ENCODE assay signal across 8 mouse cellular contexts in genomic region chr15:89172276-89172935, GRCm38 (mm10). TPM values are rescaled to one million over a fixed set of nuclear protein-coding genes. Genes with fewer than 3 reads are reported as not detected.
DNase-seq lines count a peak whose midpoint lies in the region; ATAC-seq and TF ChIP-seq lines count a peak whose summit lies in the region.

No protein-coding gene starts in this region.

- in situ Hi-C loops in CH12.LX (cut with MboI; ENCODE audit: low pct_ligation_motif_present, low pct_unique_long_range_greater_than_20kb, low sequenced_read_pairs) = loop anchor here (5.0 kb wide), 1 partner anchor 35 kb away; no protein-coding TSS in a partner anchor

- 46% methylated on average over 17 of the region's 17 CpGs for WGBS in liver, embryonic 11.5 days
- WGBS in stomach, embryonic 15.5 days = 45% methylated on average over 17 of the region's 17 CpGs

- TF ChIP-seq EP300 in CH12.LX (IDR thresholded peaks at IDR 0.05; ENCODE audit: low read length) = no peak

- dilution Hi-C loops in CH12.LX (cut with MboI; ENCODE audit: extremely low pct_ligation_motif_present, extremely low pct_unique_long_range_greater_than_20kb, low sequenced_read_pairs) = no loop called here

- TF ChIP-seq POLR2A in CH12.LX (IDR thresholded peaks at IDR 0.05; ENCODE audit: low read depth, low read length) = no peak

- H3K4me1 ChIP-seq in CH12.LX (ENCODE audit: control insufficient read depth in 1 of 2, insufficient read depth in 2 of 2) = peaks cover 18 to 59% of the 10 kb centered on the region in 2 experiments
- H3K4me1 ChIP-seq in liver, embryonic 11.5 days (replicated peaks; ENCODE audit: control insufficient read depth, insufficient read depth, low read length) = peaks cover 64% of the 10 kb centered on the region
- H3K4me1 ChIP-seq in stomach, embryonic 15.5 days = peaks cover 86% of the 10 kb centered on the region

- peak; percentile 66 for DNase-seq in cerebellum, adult 9-10 months
- no peak for DNase-seq in cerebellum, adult 8-10 months
- no peak for DNase-seq in CH12.LX (ENCODE audit: extremely low read depth)
- no peak for DNase-seq in liver, embryonic 11.5 days (ENCODE audit: low spot score)
- no peak for DNase-seq in urinary bladder, postnatal 25 days (ENCODE audit: low spot score)
- no peak for DNase-seq in frontal cortex, adult 2 months (ENCODE audit: extremely low spot score in 1 of 2, low spot score in 1 of 2)

- H3K4me2 ChIP-seq in CH12.LX (ENCODE audit: insufficient read depth, low read depth, poor library complexity, severe bottlenecking) = peak overlapping the region; percentile 64
- peak overlapping the region; percentile 85 for H3K4me2 ChIP-seq in liver, embryonic 11.5 days
- H3K4me2 ChIP-seq in stomach, embryonic 15.5 days = peak overlapping the region; percentile 99

- peak overlapping the region; percentile 51 to 69 (median 54) for H3K4me3 ChIP-seq in CH12.LX (replicated peaks in 1 of 3; ENCODE audit: low read depth in 2 of 3, low read length in 2 of 3, poor library complexity in 1 of 3)
- H3K4me3 ChIP-seq in liver, embryonic 11.5 days (ENCODE audit: low read depth, low read length) = peak overlapping the region; percentile 62
- peak overlapping the region; percentile 54 for H3K4me3 ChIP-seq in stomach, embryonic 15.5 days (replicated peaks)

- H3K36me3 ChIP-seq in CH12.LX (replicated peaks in 1 of 2; ENCODE audit: control insufficient read depth in 1 of 2, insufficient read depth in 1 of 2, low read length in 1 of 2) = peaks cover 6 to 9% of the 10 kb centered on the region in 2 experiments
- peaks cover 3% of the 10 kb centered on the region; the same call in 1 of the 2 replicates for H3K36me3 ChIP-seq in liver, embryonic 11.5 days (ENCODE audit: control insufficient read depth, insufficient read depth, low read length)
- H3K36me3 ChIP-seq in stomach, embryonic 15.5 days = peaks cover 8% of the 10 kb centered on the region

- H3K9ac ChIP-seq in CH12.LX (ENCODE audit: insufficient read depth, low read depth) = peak overlapping the region; percentile 46
- H3K9ac ChIP-seq in liver, embryonic 11.5 days (ENCODE audit: low read depth, low read length) = peak overlapping the region; percentile 55
- H3K9ac ChIP-seq in stomach, embryonic 15.5 days = no peak overlapping the region

- no peak for TF ChIP-seq RAD21 in CH12.LX (IDR thresholded peaks at IDR 0.05; ENCODE audit: low read depth, low read length)

- peak; percentile 45 for ATAC-seq in granulocyte monocyte progenitor cell, adult 5-6 weeks (replicated peaks; ENCODE audit: poor library complexity, severe bottlenecking)
- no peak for ATAC-seq in liver, embryonic 11.5 days (replicated peaks; ENCODE audit: low FRiP score)
- no peak for ATAC-seq in stomach, embryonic 15.5 days (ENCODE audit: insufficient read depth, low FRiP score, low read depth)

- H3K27me3 ChIP-seq in CH12.LX (replicated peaks) = peaks cover 1% of the 10 kb centered on the region
- H3K27me3 ChIP-seq in liver, embryonic 11.5 days (replicated peaks; ENCODE audit: control insufficient read depth, insufficient read depth, low read length) = peaks cover 25% of the 10 kb centered on the region
- no peaks in the 10 kb centered on the region for H3K27me3 ChIP-seq in stomach, embryonic 15.5 days (replicated peaks)

- H3K9me3 ChIP-seq in CH12.LX (replicated peaks; ENCODE audit: low read length) = no peaks in the 10 kb centered on the region
- no peaks in the 10 kb centered on the region for H3K9me3 ChIP-seq in liver, embryonic 11.5 days (ENCODE audit: control insufficient read depth, low read length)
- no peaks in the 10 kb centered on the region for H3K9me3 ChIP-seq in stomach, embryonic 15.5 days

- H3K79me2 ChIP-seq in CH12.LX (replicated peaks; ENCODE audit: control insufficient read depth, extremely low read depth, insufficient read depth, poor library complexity, severe bottlenecking) = no peaks in the 10 kb centered on the region

- no peak overlapping the region for H3K27ac ChIP-seq in CH12.LX (ENCODE audit: insufficient read depth, low read depth)
- peak overlapping the region; percentile 9; the same call in 1 of the 2 replicates for H3K27ac ChIP-seq in liver, embryonic 11.5 days (ENCODE audit: low read depth, low read length)
- H3K27ac ChIP-seq in stomach, embryonic 15.5 days = peak overlapping the region; percentile 42; the same call in 1 of the 2 replicates

- no peak for TF ChIP-seq CTCF in CH12.LX (conservative IDR thresholded peaks at IDR 0.05 in 1 of 2, IDR thresholded peaks at IDR 0.05 in 1 of 2; ENCODE audit: low read depth in 2 of 2, low read length in 2 of 2)

TF ChIP-seq in CH12.LX, 34 proteins besides CTCF, POLR2A, EP300 and RAD21:
- TF ChIP-seq CHD1 (IDR thresholded peaks at IDR 0.05; ENCODE audit: low read depth, low read length) = no peak
- no peak for TF ChIP-seq GABPA (IDR thresholded peaks at IDR 0.05; ENCODE audit: insufficient replicate concordance, low read depth, low read length)
- no peak for TF ChIP-seq UBTF (IDR thresholded peaks at IDR 0.05; ENCODE audit: low read depth, low read length)
- TF ChIP-seq ZNF384 (IDR thresholded peaks at IDR 0.05; ENCODE audit: low read depth, low read length) = no peak
- TF ChIP-seq JUND (conservative IDR thresholded peaks at IDR 0.05; ENCODE audit: low read depth, low read length) = no peak
- TF ChIP-seq CHD2 (IDR thresholded peaks at IDR 0.05; ENCODE audit: low read length) = no peak
- no peak for TF ChIP-seq HCFC1 (IDR thresholded peaks at IDR 0.05; ENCODE audit: low read depth, low read length)

RNA-seq across cellular contexts. Expression of gene Plxnb2, which starts 8.2 kb away (rescaled TPM):
- total RNA-seq in CH12.LX (2012; rRNA removed) (40.1 and 51.5 TPM in 2 replicates), CH12.LX (2014; rRNA removed) (2.7 and 2.9 TPM in 2 replicates)
- polyA plus RNA-seq in CH12.LX (2012; ENCODE audit: insufficient read length, low read depth) = 4.3 and 4.5 TPM in 2 replicates
- 19.1 and 23.4 TPM in 2 replicates for total RNA-seq in granulocyte monocyte progenitor cell, adult 5-6 weeks (2014; fragmentation: Nextera tagmentation)
- total RNA-seq in granulocyte monocyte progenitor cell, adult 5-6 weeks (2017) = 11.0 and 14.7 TPM in 2 replicates
- 70.5 and 78.3 TPM in 2 replicates for polyA plus RNA-seq in liver, embryonic 11.5 days (2014; fragmentation: Nextera tagmentation; extraction: Ambion mirVana)
- polyA plus RNA-seq in stomach, embryonic 15.5 days (2015; fragmentation: Nextera tagmentation; extraction: Ambion mirVana) = 128 and 129 TPM in 2 replicates
- 65.8 and 72.5 TPM in 2 replicates for polyA plus RNA-seq in frontal cortex, adult 2 months (2012; rRNA removed)

RNA-seq across cellular contexts. Expression of gene Mapk11, which starts 23.0 kb away (rescaled TPM):
- 7.4 and 11.4 TPM in 2 replicates for total RNA-seq in CH12.LX (2012; rRNA removed)
- total RNA-seq in CH12.LX (2014; rRNA removed) = 3.5 and 3.9 TPM in 2 replicates
- 5.2 and 5.3 TPM in 2 replicates for polyA plus RNA-seq in CH12.LX (2012; ENCODE audit: insufficient read length, low read depth)
- total RNA-seq in granulocyte monocyte progenitor cell, adult 5-6 weeks (2014; fragmentation: Nextera tagmentation) = not detected in 2 replicates
- not detected in 2 replicates for total RNA-seq in granulocyte monocyte progenitor cell, adult 5-6 weeks (2017)
- polyA plus RNA-seq in liver, embryonic 11.5 days (2014; fragmentation: Nextera tagmentation; extraction: Ambion mirVana) = 3.3 and 4.4 TPM in 2 replicates
- polyA plus RNA-seq in stomach, embryonic 15.5 days (2015; fragmentation: Nextera tagmentation; extraction: Ambion mirVana) = 5.9 and 6.4 TPM in 2 replicates
- 53.3 and 61.1 TPM in 2 replicates for polyA plus RNA-seq in frontal cortex, adult 2 months (2012; rRNA removed)

RNA-seq across cellular contexts. Expression of gene Dennd6b, which starts 23.9 kb away (rescaled TPM):
- total RNA-seq in CH12.LX (2012; rRNA removed) = 6.6 and 9.0 TPM in 2 replicates
- 4.1 and 4.5 TPM in 2 replicates for total RNA-seq in CH12.LX (2014; rRNA removed)
- polyA plus RNA-seq in CH12.LX (2012; ENCODE audit: insufficient read length, low read depth) = 8.8 and 9.1 TPM in 2 replicates
- 4.3 and 6.1 TPM in 2 replicates for total RNA-seq in granulocyte monocyte progenitor cell, adult 5-6 weeks (2014; fragmentation: Nextera tagmentation)
- 2.5 and 4.7 TPM in 2 replicates for total RNA-seq in granulocyte monocyte progenitor cell, adult 5-6 weeks (2017)
- 9.5 and 10.5 TPM in 2 replicates for polyA plus RNA-seq in liver, embryonic 11.5 days (2014; fragmentation: Nextera tagmentation; extraction: Ambion mirVana)
- polyA plus RNA-seq in stomach, embryonic 15.5 days (2015; fragmentation: Nextera tagmentation; extraction: Ambion mirVana) = 12.5 and 14.9 TPM in 2 replicates
- 143 and 146 TPM in 2 replicates for polyA plus RNA-seq in frontal cortex, adult 2 months (2012; rRNA removed)

RNA-seq across cellular contexts. Expression of gene Mapk12, which starts 31.9 kb away (rescaled TPM):
- total RNA-seq in CH12.LX (2012; rRNA removed) = 0.17 and 0.21 TPM in 2 replicates
- not detected in 2 replicates for total RNA-seq in CH12.LX (2014; rRNA removed)
- polyA plus RNA-seq in CH12.LX (2012; ENCODE audit: insufficient read length, low read depth) = 0.14 TPM in 1 of 2 replicates, not detected in the other
- total RNA-seq in granulocyte monocyte progenitor cell, adult 5-6 weeks (2014; fragmentation: Nextera tagmentation) = not detected in 2 replicates
- 0.93 TPM in 1 of 2 replicates, not detected in the other for total RNA-seq in granulocyte monocyte progenitor cell, adult 5-6 weeks (2017)
- 3.8 and 4.8 TPM in 2 replicates for polyA plus RNA-seq in liver, embryonic 11.5 days (2014; fragmentation: Nextera tagmentation; extraction: Ambion mirVana)
- 3.8 and 4.7 TPM in 2 replicates for polyA plus RNA-seq in stomach, embryonic 15.5 days (2015; fragmentation: Nextera tagmentation; extraction: Ambion mirVana)
- 20.2 and 22.9 TPM in 2 replicates for polyA plus RNA-seq in frontal cortex, adult 2 months (2012; rRNA removed)

RNA-seq across cellular contexts. Expression of gene Ppp6r2, which starts 38.9 kb away (rescaled TPM):
- total RNA-seq in CH12.LX (2012; rRNA removed) (10.0 and 14.7 TPM in 2 replicates), CH12.LX (2014; rRNA removed) (5.8 and 8.7 TPM in 2 replicates)
- polyA plus RNA-seq in CH12.LX (2012; ENCODE audit: insufficient read length, low read depth) = 6.8 and 10.3 TPM in 2 replicates
- total RNA-seq in granulocyte monocyte progenitor cell, adult 5-6 weeks (2014; fragmentation: Nextera tagmentation) = 9.2 and 10.5 TPM in 2 replicates
- total RNA-seq in granulocyte monocyte progenitor cell, adult 5-6 weeks (2017) = 5.8 and 6.4 TPM in 2 replicates
- polyA plus RNA-seq in liver, embryonic 11.5 days (2014; fragmentation: Nextera tagmentation; extraction: Ambion mirVana) = 25.0 and 31.6 TPM in 2 replicates
- polyA plus RNA-seq in stomach, embryonic 15.5 days (2015; fragmentation: Nextera tagmentation; extraction: Ambion mirVana) = 25.4 and 28.5 TPM in 2 replicates
- polyA plus RNA-seq in frontal cortex, adult 2 months (2012; rRNA removed) = 125 and 147 TPM in 2 replicates

Comparison
In these comparisons a context has a peak if more than half of its experiments do, and no peak if none do; other contexts are left out.
1. RNA of gene Plxnb2, which starts 8.2 kb away (polyA plus RNA-seq): 128 to 129 TPM in stomach, embryonic 15.5 days, 70.5 to 78.3 TPM in liver, embryonic 11.5 days and 65.8 to 72.5 TPM in frontal cortex, adult 2 months; 4.3 to 4.5 TPM in CH12.LX; every median in the first group is over 10 times any median in the second.
2. Peak in every context shown above with its lines, with median percentiles within 50 percentile points of each other: H3K4me2 ChIP-seq and H3K4me3 ChIP-seq.